Mouse (Mus musculus) hindbrain, postnatal 0 days (tissue): ENCODE measurements around the gene Rps3a1. TPM values are rescaled to one million over a fixed set of nuclear protein-coding genes. Genes with fewer than 3 reads are reported as not detected.
"Not testable (repeated sequence)": the region's sequence is repeated elsewhere in the genome, so short reads cannot be mapped to it uniquely, and the experiment has no call there.

Experiments used
- ATAC-seq: fragments of 200-750 bp; cut with Nextera tagmentation; 2 replicates; pipeline ENCODE4 v1.8.0; 2017; ENCODE audit warnings: mild to moderate bottlenecking, moderate TSS enrichment, moderate library complexity
- DNase-seq: peaks from one replicate; pipeline ENCODE4 v3.0.0-alpha.2; 2015; ENCODE audit warnings: low spot score
- H3K27ac ChIP-seq: fragments of 300-500 bp; sonication (generic); 2 replicates; pipeline ENCODE4 v1.5.1; 2014; ENCODE audit warnings: mild to moderate bottlenecking
- H3K27me3 ChIP-seq: fragments of 300-500 bp; sonication (generic); 2 replicates; pipeline ENCODE4 v1.6.1; 2014; ENCODE audit warnings: low read length, mixed read lengths; ENCODE audit not compliant: insufficient read depth
- H3K36me3 ChIP-seq: fragments of 300-500 bp; sonication (generic); 2 replicates; pipeline ENCODE4 v1.6.1; 2014; ENCODE audit warnings: low read length, mixed read lengths; ENCODE audit not compliant: insufficient read depth
- H3K4me1 ChIP-seq: fragments of 300-500 bp; sonication (generic); 2 replicates; pipeline ENCODE4 v1.6.1; 2014; ENCODE audit warnings: antibody characterized with exemption, low read length, mixed read lengths; ENCODE audit not compliant: insufficient read depth
- H3K4me2 ChIP-seq: fragments of 300-500 bp; sonication (generic); 2 replicates; pipeline ENCODE4 v1.6.1; 2014; ENCODE audit warnings: low read depth, mild to moderate bottlenecking, low read length, moderate library complexity, mixed read lengths
- H3K4me3 ChIP-seq: fragments of 300-500 bp; sonication (generic); 2 replicates; pipeline ENCODE4 v1.5.1; 2014; ENCODE audit warnings: low read length
- H3K9ac ChIP-seq: fragments of 300-500 bp; sonication (generic); replicated peaks from 2 replicates; pipeline ENCODE4 v1.6.1; 2014; ENCODE audit warnings: mild to moderate bottlenecking, low read length, moderate library complexity, mixed read lengths
- H3K9me3 ChIP-seq: fragments of 300-500 bp; sonication (generic); 2 replicates; pipeline ENCODE4 v1.6.1; 2016; ENCODE audit warnings: low read length, mixed read lengths
- CTCF ChIP-seq: IDR thresholded peaks from 2 replicates; pipeline ENCODE4 v1.5.1; 2016; ENCODE audit warnings: antibody characterized with exemption, control low read depth, low read depth
- WGBS: fragments of 180-500 bp; shearing (Covaris S2); extraction: QIAGEN DNeasy Blood & Tissue Kit; methylation state at CpG from one replicate; pipeline ENCODE4 v1.1.7; 2014; 5-methylcytosine and 5-hydroxymethylcytosine counted together
- polyA plus RNA-seq: library from polyadenylated mRNA; unstranded; fragments of >200 nt; fragmentation: Nextera tagmentation; extraction: Ambion mirVana; gene quantifications from 2 replicates; pipeline ENCODE4 v1.2.1, GENCODE M21; 2015
- total RNA-seq: library from RNA; depleted of rRNA; stranded (reverse); fragments of >200 nt; gene quantifications from 2 replicates; pipeline ENCODE4 v1.2.3, GENCODE M21; 2014

Gene Rps3a1
- total and polyA plus RNA-seq, 2 experiments from 2014 or later: 391 to 638 TPM

DNA sequence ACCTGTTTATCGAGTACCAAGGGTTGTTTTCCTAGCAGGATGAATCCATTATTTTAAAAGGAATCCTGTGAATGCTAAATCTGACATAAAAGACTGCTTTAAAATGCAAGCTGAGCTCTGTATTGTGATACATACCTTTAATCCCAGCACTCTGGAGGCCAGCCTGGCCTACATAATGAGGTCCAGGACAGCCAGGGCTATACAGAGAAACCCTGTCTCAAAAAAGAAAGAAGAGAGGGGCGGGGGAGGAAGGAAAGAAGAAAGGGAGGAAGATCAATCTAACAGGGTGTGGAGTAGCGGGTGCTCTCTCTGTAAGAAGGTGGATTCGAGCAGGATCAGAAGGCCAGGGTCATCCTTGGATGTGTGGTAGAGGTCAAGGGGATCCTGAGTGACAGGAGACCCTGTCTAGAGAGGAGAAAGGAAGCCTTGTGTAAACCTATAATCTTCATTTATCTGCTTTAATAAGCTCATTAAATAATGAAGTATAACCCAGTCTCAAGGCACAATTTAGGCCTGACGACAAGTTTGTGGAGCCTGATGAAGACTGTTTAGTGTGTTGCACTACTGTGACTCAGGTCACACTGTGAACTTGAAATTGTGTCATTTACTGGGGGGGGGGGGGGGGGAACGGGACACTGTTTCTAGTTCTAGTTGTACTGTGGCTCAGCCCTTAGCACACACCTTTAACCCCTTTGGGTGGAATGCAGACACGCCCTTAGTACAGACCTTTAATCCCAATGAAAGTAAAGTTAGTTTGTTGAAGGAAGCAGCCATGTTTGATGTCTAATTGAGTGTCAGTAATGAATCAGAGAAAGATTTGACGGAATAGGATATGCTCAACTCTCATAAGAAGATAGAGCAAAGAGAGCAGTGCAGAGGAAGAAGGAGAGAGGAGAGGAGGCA is 34.6 kb downstream of the Rps3a1 start:
- Histone ChIP-seq H3K27me3 (no peaks in the 10 kb centered on the region), H3K4me3 (no peak overlapping the region), H3K9me3 (no peaks in the 10 kb centered on the region), H3K36me3 (no peaks in the 10 kb centered on the region), H3K4me2 (no peak overlapping the region), H3K4me1 (no peaks in the 10 kb centered on the region), H3K9ac (no peak overlapping the region), H3K27ac (no peak overlapping the region)
- WGBS: 68% methylated on average over 8 of the region's 8 CpGs
- DNase-seq (no peak), ATAC-seq (no peak)
- TF ChIP-seq CTCF: no peak

DNA sequence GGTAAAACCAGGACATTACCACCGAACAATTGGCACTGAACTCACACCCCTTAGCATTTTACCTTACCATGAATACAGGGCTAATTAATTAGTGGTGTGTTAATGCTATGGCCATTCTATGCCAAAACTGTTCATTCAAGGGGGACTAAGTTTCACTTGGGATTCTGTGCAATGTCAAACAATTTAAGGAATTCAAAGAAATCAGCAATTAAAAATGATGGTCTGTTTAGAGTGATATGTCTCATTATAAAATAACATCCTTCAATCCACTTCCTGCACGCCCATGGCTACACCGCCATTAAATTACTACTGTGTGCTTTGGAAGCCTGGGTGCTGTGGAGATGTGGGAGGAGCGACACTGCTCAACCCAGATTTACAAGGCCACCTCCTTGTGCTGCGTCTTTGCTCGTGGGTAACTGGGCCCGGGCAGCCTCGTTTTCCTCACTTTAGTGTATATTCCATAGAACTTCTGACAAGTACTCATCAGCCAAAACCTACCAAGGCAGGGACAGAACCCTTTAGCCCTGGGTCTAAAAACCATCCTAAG is 36.3 kb downstream of the Rps3a1 start:
- Histone ChIP-seq H3K4me3 (no peak overlapping the region), H3K27me3 (no peaks in the 10 kb centered on the region), H3K9ac (no peak overlapping the region), H3K4me2 (no peak overlapping the region), H3K9me3 (no peaks in the 10 kb centered on the region), H3K4me1 (no peaks in the 10 kb centered on the region), H3K27ac (no peak overlapping the region), H3K36me3 (no peaks in the 10 kb centered on the region)
- no peak for ATAC-seq
- WGBS: 94% methylated on average over 8 of the region's 8 CpGs
- DNase-seq: no peak
- no peak for TF ChIP-seq CTCF

DNA sequence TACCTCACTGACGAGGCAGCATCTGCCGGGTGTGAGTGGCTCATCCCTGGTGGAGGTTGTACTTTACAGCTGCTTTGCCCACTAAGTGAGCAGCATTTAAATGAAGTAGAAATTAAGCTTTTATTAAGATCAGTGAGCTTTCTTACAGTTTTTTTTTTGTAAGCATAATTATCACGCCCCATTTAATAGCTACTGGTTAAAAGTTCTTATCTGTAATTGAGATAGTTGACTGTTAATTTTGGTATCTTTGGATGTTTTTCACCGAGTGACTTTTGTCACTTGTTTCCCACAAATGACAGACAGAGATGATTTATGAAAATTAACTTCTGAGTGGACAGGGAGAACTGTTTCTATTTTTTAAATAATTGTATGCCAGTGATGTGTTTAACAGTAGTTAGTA is 37.6 kb downstream of the Rps3a1 start:
- ATAC-seq (no peak), DNase-seq (no peak)
- Histone ChIP-seq H3K27ac (no peak overlapping the region), H3K27me3 (no peaks in the 10 kb centered on the region), H3K9me3 (no peaks in the 10 kb centered on the region), H3K4me1 (no peaks in the 10 kb centered on the region), H3K36me3 (no peaks in the 10 kb centered on the region), H3K4me2 (no peak overlapping the region), H3K4me3 (no peak overlapping the region), H3K9ac (no peak overlapping the region)
- no peak for TF ChIP-seq CTCF
- 85% methylated on average over 4 of the region's 4 CpGs for WGBS

DNA sequence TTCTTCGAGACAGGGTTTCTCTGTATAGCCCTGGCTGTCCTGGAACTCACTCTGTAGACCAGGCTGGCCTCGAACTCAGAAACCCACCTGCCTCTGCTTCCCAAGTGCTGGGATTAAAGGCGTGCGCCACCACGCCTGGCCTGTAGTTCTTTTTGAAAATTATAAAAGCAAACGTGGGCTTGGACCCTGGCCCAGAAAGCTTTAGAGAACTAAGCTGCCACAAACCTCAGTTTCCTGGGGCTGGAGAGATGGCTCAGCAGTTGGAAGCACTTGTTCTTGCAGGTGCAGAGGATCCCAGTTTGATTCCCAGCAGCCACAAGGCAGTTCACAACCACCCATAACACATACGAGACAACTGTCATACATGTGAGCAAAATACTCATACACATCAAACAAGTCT is 38.1 kb downstream of the Rps3a1 start:
- H3K27ac ChIP-seq, H3K36me3 ChIP-seq, DNase-seq, H3K9ac ChIP-seq, H3K4me1 ChIP-seq, H3K9me3 ChIP-seq, H3K27me3 ChIP-seq, H3K4me3 ChIP-seq, ATAC-seq, H3K4me2 ChIP-seq: not testable (repeated sequence)
- 86% methylated on average over 7 of the region's 7 CpGs for WGBS

DNA sequence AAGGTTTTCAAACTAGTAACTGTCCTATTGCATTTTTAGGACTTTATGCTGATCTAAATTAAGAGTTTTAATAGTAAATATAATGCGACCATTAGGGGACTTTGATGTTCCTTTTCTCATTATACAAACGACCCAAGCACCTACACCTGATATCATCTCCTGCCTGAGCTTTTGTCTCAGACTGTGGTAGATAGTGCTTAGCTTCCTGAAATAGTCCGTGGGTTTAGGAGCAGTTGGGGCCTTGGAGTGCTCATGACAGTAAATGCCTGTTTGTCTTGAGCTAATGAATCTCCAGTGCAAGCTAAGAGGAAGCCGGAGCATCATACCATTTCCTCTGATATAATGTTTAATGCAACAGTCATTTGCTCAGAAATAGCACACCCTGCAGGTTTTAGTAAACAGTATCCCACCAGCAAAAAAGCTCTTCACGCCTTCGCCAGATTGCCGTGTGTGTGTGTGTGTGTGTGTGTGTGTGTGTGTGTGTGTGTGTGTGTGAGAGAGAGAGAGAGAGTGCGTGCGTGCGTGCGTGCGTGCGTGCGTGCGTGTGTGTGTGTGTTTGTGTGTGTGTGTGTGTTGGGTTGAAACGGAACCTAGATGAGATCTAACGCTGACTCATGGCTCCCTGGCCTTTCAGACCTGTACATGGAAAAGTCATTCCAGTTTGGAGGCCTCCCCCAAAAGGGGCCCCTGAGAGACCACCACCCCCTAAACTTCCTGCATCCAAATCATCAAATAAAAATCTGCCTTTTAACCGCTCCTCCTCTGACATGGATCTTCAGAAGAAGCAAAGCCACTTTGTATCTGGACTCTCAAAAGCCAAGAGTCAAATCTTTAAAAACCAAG is 38.8 kb downstream of the Rps3a1 start:
- Histone ChIP-seq H3K4me3 (no peak overlapping the region), H3K27me3 (no peaks in the 10 kb centered on the region), H3K9ac (no peak overlapping the region), H3K4me1 (no peaks in the 10 kb centered on the region), H3K27ac (no peak overlapping the region), H3K36me3 (no peaks in the 10 kb centered on the region), H3K9me3 (no peaks in the 10 kb centered on the region), H3K4me2 (no peak overlapping the region)
- peak; percentile 37; the same call in 1 of the 2 replicates for TF ChIP-seq CTCF
- DNase-seq: peak; percentile 41
- ATAC-seq: no peak
- 85% methylated on average over 18 of the region's 18 CpGs for WGBS

DNA sequence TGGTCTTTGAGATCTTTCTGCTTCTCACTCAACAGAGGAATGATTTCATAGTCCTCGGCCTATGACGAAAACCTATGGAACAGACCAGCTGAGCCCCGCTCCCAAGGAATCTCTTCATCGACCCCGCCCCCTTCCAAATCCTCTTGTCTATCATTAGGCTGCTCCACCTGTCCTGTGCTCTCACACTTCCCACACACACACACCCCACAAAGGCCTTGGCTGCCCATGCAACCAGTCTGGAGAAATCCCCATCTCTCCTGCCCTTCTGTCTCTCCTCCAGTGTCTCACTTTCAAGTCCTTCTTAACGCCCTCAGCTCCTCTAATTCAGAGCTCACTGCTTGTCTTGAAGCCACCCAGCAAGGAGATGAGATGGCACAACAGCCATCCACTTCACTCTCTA is 40.5 kb downstream of the Rps3a1 start:
- Histone ChIP-seq H3K4me1 (no peaks in the 10 kb centered on the region), H3K4me3 (no peak overlapping the region), H3K27ac (no peak overlapping the region), H3K27me3 (no peaks in the 10 kb centered on the region), H3K36me3 (no peaks in the 10 kb centered on the region), H3K4me2 (no peak overlapping the region), H3K9ac (no peak overlapping the region), H3K9me3 (no peaks in the 10 kb centered on the region)
- DNase-seq (no peak), ATAC-seq (no peak)
- 91% methylated on average over 6 of the region's 6 CpGs for WGBS
- TF ChIP-seq CTCF: no peak
